Mouse (Mus musculus) frontal cortex, postnatal 25 days (tissue): Measurements from ENCODE around the gene Cdc7.

Experiments used
- DNase-seq, 2 experiments: peaks; one replicate each; pipeline ENCODE4 v3.0.0; 2022; ENCODE audit warnings: low spot score in 2 of 2

Cdc7 gene

GRCm38 (mm10) chr5:107023951-107024350, 59.8 kb downstream of the Cdc7 start:
- no peak for DNase-seq

GRCm38 (mm10) chr5:107025371-107025770, 61.2 kb downstream of the Cdc7 start:
- no peak for DNase-seq

GRCm38 (mm10) chr5:107025809-107026208, 61.7 kb downstream of the Cdc7 start:
- no peak for DNase-seq

- no peak for DNase-seq
Measured at GRCm38 (mm10) chr5:107027616-107028015, 63.5 kb downstream of the Cdc7 start.

GRCm38 (mm10) chr5:107028557-107028956, 64.4 kb downstream of the Cdc7 start:
- DNase-seq: no peak

- no peak for DNase-seq
Measured at GRCm38 (mm10) chr5:107029801-107030200, 65.7 kb downstream of the Cdc7 start.

- no peak for DNase-seq
Measured at GRCm38 (mm10) chr5:107030821-107031220, 66.7 kb downstream of the Cdc7 start.
